Mouse (Mus musculus) liver, embryonic 14.5 days (tissue): ENCODE data around the gene Slc4a8.

Source experiments
- CTCF ChIP-seq: IDR thresholded peaks from 2 replicates; pipeline ENCODE4 v1.5.1; 2016; ENCODE audit warnings: antibody characterized with exemption, low read depth, control low read depth
- EP300 ChIP-seq: IDR thresholded peaks from 2 replicates; pipeline ENCODE4 v1.6.1; 2016; ENCODE audit warnings: antibody characterized with exemption, low read depth

DNA sequence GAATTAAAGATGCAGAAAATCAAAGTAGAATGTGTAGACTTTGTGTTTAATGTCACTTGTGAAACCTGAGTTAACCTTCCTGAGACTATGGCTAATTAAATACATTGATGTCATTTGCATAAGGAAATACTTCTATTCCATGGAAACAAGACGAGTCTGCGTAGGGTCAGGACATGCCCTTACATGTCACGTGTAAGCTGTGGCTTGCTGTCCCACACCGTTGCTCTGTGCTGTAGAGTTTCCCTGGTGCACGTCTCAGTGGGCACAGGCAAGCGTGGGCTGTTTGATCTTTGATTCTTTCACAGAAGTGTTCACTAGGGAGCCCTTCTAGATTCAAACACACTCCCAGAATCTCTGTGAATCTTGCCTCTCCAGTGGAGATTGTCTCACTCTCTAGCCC, 28.7 kb downstream of the Slc4a8 start:
- TF ChIP-seq CTCF (no peak), EP300 (no peak)
